Mouse (Mus musculus): ENCODE results near the gene Pde4b.

DNA sequence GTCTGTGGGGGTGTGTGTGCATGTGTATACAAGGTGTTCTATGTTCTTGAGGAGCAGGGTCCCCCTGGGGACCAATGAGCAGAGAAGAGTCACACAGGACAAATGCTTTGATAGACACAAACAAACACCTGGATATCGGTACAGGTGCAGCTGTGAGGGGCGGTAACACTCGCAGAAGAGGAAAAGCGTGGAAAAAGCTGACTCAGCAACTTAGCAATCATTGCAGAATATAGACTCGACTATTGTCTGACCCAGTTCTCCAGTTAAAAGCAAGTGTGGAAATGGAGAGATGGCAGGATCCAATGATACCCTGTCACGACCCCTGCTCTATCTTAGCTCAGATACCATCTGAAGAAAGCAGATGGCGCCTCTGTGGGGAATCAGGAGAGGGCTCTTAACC, 391.5 kb downstream of the Pde4b start:
- TF ChIP-seq CTCF (IDR thresholded peaks at IDR 0.05; ENCODE audit: extremely low read depth, insufficient read depth, low read length) (no peak), POLR2A (IDR thresholded peaks at IDR 0.05; ENCODE audit: extremely low read depth, insufficient read depth, low read length) (no peak)
